Mouse (Mus musculus) kidney, postnatal 4 days (tissue): ENCODE measurements around the gene Gm973.

Experiments
- DNase-seq, 2 experiments: peaks; one replicate each; pipeline ENCODE4 v3.0.0; 2021; ENCODE audit warnings: mixed read lengths in 2 of 2

The Gm973 gene

GRCm38 (mm10) chr1:59492432-59492831, 23.6 kb upstream of the Gm973 start:
- DNase-seq: no peak

GRCm38 (mm10) chr1:59495970-59496369, 20.1 kb upstream of the Gm973 start:
- no peak for DNase-seq

- DNase-seq: no peak
These were observed 18.1 kb upstream of the Gm973 start for GRCm38 (mm10) chr1:59497741-59498613.

- DNase-seq: no peak
These were observed 16.7 kb upstream of the Gm973 start for GRCm38 (mm10) chr1:59499327-59499726.

GRCm38 (mm10) chr1:59502355-59502754, 13.7 kb upstream of the Gm973 start:
- no peak for DNase-seq

GRCm38 (mm10) chr1:59503659-59504301, 12.3 kb upstream of the Gm973 start:
- no peak for DNase-seq

GRCm38 (mm10) chr1:59504302-59504700, 11.8 kb upstream of the Gm973 start:
- no peak for DNase-seq

GRCm38 (mm10) chr1:59508463-59509139, 7.5 kb upstream of the Gm973 start:
- peak; percentile 20 to 37 for DNase-seq

GRCm38 (mm10) chr1:59511566-59512270, 4.3 kb upstream of the Gm973 start:
- DNase-seq: no peak

GRCm38 (mm10) chr1:59520226-59520837, 4.3 kb downstream of the Gm973 start:
- peak in 1 of 2 experiments; percentile 35 for DNase-seq

- no peak for DNase-seq
These were observed 6.4 kb downstream of the Gm973 start for GRCm38 (mm10) chr1:59522456-59522855.

- no peak for DNase-seq
These were observed 7.4 kb downstream of the Gm973 start for GRCm38 (mm10) chr1:59523378-59523958.

- DNase-seq: no peak
These were observed 8.0 kb downstream of the Gm973 start for GRCm38 (mm10) chr1:59524071-59524470.

- no peak for DNase-seq
These were observed 8.7 kb downstream of the Gm973 start for GRCm38 (mm10) chr1:59524759-59525158.

- no peak for DNase-seq
These were observed 11.2 kb downstream of the Gm973 start for GRCm38 (mm10) chr1:59527219-59527618.

- DNase-seq: peak; percentile 27 to 45
These were observed 19.1 kb downstream of the Gm973 start for GRCm38 (mm10) chr1:59534976-59535810.

GRCm38 (mm10) chr1:59538381-59538780, 22.3 kb downstream of the Gm973 start:
- DNase-seq: no peak

- no peak for DNase-seq
These were observed 24.6 kb downstream of the Gm973 start for GRCm38 (mm10) chr1:59540537-59541148.

GRCm38 (mm10) chr1:59541271-59542020, 25.4 kb downstream of the Gm973 start:
- DNase-seq: no peak

- DNase-seq: no peak
These were observed 26.2 kb downstream of the Gm973 start for GRCm38 (mm10) chr1:59542231-59542630.
